Mouse (Mus musculus) erythroblast, embryonic 14.5 days (primary cell): ENCODE measurements at regions not wholly inside any gene's neighbourhood (a gene's known extent, or its start where the extent isn't known, plus 50 kb on each side); places are given as distances from the start of the nearest gene placed in this dataset.

Source experiments
- H3K27me3 ChIP-seq: 2 replicates; pipeline ENCODE4 v1.6.1; 2012; ENCODE audit warnings: inconsistent platforms; ENCODE audit not compliant: control insufficient read depth
- H3K36me3 ChIP-seq: 2 replicates; pipeline ENCODE4 v1.6.1; 2012; ENCODE audit warnings: mild to moderate bottlenecking, inconsistent platforms; ENCODE audit not compliant: control insufficient read depth
- H3K4me1 ChIP-seq: 2 replicates; pipeline ENCODE4 v1.6.1; 2012; ENCODE audit warnings: inconsistent platforms; ENCODE audit not compliant: control insufficient read depth
- H3K4me3 ChIP-seq: replicated peaks from 2 replicates; pipeline ENCODE3; 2012; ENCODE audit warnings: moderate library complexity, mild to moderate bottlenecking, inconsistent platforms
- H3K9me3 ChIP-seq: 2 replicates; pipeline ENCODE4 v1.6.1; 2012; ENCODE audit warnings: low read length, inconsistent platforms, mixed read lengths; ENCODE audit not compliant: control insufficient read depth
- GATA1 ChIP-seq: IDR thresholded peaks from 2 replicates; pipeline ENCODE4 v1.6.1; 2012; ENCODE audit warnings: low read length, inconsistent platforms, mixed read lengths
- TAL1 ChIP-seq: IDR thresholded peaks from 3 replicates; pipeline ENCODE4 v1.6.1; 2012; ENCODE audit warnings: low read length, inconsistent platforms, mixed read lengths

DNA sequence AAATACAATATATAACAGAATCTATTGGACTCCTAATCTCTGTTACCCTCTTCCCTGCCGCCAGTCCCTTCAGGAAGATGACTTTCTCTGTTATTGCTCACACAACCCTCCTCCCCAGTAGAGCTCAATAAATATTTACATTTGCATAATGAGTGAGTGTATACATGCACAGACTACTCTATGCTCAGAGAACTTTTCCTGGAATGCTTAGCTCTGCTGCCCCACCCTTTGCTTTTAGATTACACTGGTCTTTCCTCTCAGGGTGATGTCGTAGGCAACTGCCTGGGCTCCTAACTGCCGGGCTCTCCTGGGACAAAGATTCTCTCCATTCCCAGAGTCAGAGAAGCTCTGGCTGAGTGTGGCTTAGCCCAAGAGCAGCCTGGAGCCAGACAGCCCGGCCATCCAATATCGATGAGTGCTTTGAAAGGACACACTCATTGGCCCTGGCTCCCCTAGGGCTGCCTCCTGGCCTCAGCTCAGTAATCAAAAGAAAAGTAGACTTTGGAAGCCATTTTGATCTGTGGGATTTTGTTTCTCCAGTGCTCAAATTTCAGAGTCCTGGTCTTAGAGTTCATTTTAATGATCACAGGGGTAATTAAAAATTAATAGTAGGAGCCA lies 109.2 kb upstream of the Cdh4 start:
- no peak for TF ChIP-seq GATA1
- no peak for TF ChIP-seq TAL1
- H3K9me3 ChIP-seq = peaks cover 61% of the 10 kb centered on the region
- H3K27me3 ChIP-seq = no peaks in the 10 kb centered on the region
- H3K4me3 ChIP-seq = no peak overlapping the region
- H3K36me3 ChIP-seq = no peaks in the 10 kb centered on the region
- H3K4me1 ChIP-seq = no peaks in the 10 kb centered on the region

DNA sequence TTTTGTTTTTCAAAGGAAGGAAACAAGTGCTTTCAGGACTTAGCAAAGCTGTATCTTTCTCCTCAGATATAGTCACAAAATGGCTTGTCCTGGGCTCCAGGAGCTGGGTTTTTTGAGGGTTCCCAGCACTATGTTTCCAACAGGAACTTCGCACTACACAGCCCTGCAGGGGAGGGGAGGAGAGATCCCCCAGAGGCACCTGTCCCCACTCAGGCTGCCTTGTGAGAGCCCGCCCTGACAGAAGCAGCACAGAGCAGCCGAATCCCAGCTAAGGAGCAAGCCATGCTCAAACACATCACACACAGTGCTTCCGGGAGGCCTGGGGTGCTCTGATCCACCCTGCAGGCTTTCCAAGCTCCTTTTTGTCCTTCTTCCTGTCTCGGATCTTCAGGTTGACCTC lies 108.6 kb upstream of the Cdh4 start:
- Histone ChIP-seq H3K9me3 (peaks cover 62% of the 10 kb centered on the region), H3K27me3 (no peaks in the 10 kb centered on the region), H3K4me3 (no peak overlapping the region), H3K4me1 (no peaks in the 10 kb centered on the region), H3K36me3 (no peaks in the 10 kb centered on the region)
- TF ChIP-seq GATA1 (no peak), TAL1 (no peak)

DNA sequence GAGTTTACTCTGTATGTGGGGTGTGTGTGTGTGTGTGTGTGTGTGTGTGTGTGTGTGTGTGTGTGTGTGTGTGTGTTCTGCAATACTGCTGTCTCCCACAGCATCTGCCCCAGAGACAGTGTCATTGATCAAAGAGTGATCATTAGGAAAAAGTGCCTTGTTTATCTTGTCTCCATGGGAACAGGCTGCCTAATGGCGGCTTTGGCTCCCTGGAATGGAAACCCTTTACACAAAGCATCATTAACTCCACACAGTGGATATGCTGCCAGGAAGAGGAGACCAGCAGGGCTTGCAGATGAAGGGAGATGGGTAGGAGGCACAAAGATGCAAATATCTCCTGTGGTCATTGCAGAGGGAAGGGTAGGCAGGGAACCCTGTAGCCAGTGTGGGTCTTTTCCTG lies 106.0 kb upstream of the Cdh4 start:
- no peaks in the 10 kb centered on the region for H3K36me3 ChIP-seq
- peaks cover 70% of the 10 kb centered on the region for H3K9me3 ChIP-seq
- H3K4me3 ChIP-seq = no peak overlapping the region
- no peaks in the 10 kb centered on the region for H3K4me1 ChIP-seq
- no peak for TF ChIP-seq TAL1
- TF ChIP-seq GATA1 = no peak
- H3K27me3 ChIP-seq = no peaks in the 10 kb centered on the region

DNA sequence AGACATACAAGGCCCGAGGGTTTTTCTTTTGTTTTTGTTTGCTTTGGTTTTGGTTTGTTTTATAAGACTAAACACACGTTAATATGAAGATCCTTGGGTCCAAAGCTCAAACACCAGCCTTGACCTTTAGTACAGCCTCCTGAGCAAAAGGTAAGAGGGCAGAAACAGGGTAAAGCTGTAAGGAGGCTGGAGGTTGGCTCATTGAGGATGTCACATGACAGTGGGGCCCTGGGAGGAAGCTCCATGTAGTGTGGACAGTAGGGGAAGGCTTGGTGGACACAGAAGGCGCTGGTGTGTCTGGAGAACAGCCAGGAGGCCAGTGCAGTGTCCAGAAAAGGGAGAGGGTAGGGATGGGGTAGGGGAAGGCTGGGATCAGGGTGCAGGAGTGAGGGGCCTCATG lies 89.6 kb upstream of the Cdh4 start:
- TF ChIP-seq GATA1 (no peak), TAL1 (no peak)
- Histone ChIP-seq H3K4me3 (no peak overlapping the region), H3K4me1 (no peaks in the 10 kb centered on the region), H3K27me3 (no peaks in the 10 kb centered on the region), H3K36me3 (no peaks in the 10 kb centered on the region), H3K9me3 (peaks cover 50% of the 10 kb centered on the region)

DNA sequence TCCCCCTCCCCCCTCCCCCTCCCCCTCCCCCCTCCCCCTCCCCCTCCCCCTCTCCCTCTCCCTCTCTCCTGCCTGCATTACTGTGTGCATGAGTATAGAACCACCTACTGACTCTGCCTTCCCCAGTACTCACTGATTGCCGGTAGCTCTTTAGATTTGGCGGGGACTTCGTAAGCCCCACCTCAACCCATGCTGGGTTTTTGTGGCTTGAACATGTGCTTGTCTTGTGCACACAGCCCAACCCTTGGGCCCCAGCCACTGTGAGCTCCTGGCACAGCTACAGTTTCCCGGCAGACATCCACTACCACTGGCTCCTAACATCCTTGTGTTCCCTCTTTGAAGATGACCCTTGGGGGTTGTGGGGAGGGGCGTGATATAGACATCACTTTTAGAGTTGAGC lies 87.4 kb upstream of the Cdh4 start:
- Histone ChIP-seq H3K27me3 (no peaks in the 10 kb centered on the region), H3K4me1 (no peaks in the 10 kb centered on the region), H3K4me3 (no peak overlapping the region), H3K36me3 (no peaks in the 10 kb centered on the region), H3K9me3 (peaks cover 54% of the 10 kb centered on the region)
- TF ChIP-seq TAL1 (no peak), GATA1 (no peak)

DNA sequence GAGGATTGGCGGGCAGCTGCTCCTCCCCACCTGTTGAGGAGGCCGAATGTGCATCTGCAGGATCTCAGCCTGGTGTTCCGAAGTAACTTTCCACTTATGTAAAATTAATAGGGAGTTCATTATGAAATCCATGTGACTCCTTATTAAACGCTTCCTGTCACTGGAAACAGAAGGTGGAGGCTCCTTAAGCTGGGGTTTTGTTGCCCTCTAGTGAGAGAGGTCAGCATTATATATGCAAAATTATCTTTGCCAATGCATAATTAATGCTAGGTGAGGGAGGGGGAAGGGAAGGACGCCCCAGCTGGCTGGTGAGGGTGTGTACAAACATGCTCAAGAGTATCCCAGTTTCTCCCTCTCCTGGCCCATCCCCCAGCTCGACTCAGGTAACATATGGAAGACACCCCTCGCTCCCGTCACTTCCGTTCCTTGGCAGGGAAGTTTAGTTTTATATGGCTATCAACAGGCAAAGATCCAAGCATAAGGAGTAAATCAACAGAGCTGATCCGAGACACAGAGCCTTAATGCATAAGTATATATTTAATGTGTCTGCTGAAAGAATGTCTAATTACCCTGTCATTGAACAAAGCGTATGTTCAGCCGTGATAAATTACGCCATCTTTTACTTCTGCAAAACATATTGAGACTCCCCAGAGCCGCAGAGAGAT lies 71.2 kb upstream of the Cdh4 start:
- H3K9me3 ChIP-seq = peaks cover 82% of the 10 kb centered on the region
- no peak overlapping the region for H3K4me3 ChIP-seq
- TF ChIP-seq GATA1 (no peak), TAL1 (no peak)
- H3K27me3 ChIP-seq = no peaks in the 10 kb centered on the region; the same call in 1 of the 2 replicates
- H3K4me1 ChIP-seq = no peaks in the 10 kb centered on the region
- no peaks in the 10 kb centered on the region for H3K36me3 ChIP-seq

DNA sequence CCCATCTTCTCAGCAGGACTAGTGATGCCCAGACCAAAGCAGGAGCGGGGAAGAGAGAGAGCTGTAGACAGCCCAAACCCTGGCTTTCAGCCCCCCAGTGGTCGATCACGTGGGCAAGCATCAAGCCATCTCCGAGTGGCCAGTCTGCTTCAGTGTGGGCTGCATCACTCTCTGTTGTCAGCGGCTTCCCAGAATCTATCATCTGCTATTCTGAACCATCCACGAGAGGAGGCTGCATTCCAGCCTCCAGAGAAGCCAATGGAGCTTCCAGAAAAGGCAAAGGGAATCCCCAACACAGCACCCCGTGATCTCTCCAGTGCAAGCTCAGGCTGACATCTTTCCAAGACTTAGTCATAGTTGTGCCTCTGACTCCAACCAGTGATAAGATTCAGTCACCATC lies 70.7 kb upstream of the Cdh4 start:
- no peak for TF ChIP-seq GATA1
- no peak for TF ChIP-seq TAL1
- Histone ChIP-seq H3K4me3 (no peak overlapping the region), H3K27me3 (no peaks in the 10 kb centered on the region; the same call in 1 of the 2 replicates), H3K9me3 (peaks cover 81% of the 10 kb centered on the region), H3K4me1 (no peaks in the 10 kb centered on the region), H3K36me3 (no peaks in the 10 kb centered on the region)

DNA sequence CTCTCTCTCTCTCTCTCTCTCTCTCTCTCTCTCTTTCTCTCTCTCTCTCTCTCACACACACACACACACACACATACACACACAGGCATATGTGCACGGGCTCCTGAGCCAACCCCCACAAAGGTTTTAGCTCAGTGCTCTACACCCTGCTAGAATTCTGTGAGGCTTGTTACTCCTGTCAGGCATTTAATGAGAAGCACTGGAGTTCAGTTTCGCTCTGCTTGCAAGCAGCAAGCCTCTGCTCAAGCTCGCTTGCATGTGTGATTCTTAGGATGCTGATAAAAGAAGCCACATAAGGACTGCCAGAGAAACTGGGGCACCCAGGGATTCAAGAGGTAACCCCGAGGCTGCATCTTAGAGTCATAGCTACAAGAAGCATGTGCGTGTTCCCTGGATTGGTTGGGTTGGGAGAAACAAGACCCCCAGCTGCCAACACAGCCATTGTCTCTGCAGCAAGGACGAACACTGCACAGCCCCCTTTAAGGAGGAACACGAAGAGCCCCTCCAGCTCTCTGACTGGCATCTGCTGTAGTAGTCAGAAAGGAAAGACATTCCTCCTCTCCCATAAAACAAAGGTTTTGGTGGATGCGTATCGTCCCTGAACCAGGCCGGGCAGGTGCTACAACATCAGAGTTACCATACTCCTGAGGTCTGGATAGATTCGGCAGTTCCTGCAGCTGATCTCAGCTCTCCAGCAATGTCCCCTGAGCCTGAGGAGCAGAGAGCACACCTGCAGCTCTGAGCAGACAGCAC lies 62.4 kb upstream of the Cdh4 start:
- TF ChIP-seq TAL1 (no peak), GATA1 (no peak)
- H3K36me3 ChIP-seq = no peaks in the 10 kb centered on the region
- no peaks in the 10 kb centered on the region for H3K27me3 ChIP-seq
- no peaks in the 10 kb centered on the region for H3K4me1 ChIP-seq
- H3K4me3 ChIP-seq = no peak overlapping the region
- peaks cover 83% of the 10 kb centered on the region for H3K9me3 ChIP-seq

DNA sequence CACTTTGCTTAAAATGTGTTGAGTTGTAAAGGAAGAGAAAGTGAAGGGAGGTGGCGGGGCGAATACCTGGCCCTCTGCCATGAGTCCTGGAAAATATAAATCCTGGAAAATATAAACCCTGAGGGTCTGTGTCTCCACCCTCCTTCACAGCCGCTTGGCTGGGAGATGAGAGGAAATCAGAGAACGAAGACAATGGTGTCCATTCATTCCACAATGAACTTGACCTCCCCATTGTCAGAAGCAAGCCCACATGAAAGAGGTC lies 61.9 kb upstream of the Cdh4 start:
- H3K4me3 ChIP-seq = no peak overlapping the region
- no peaks in the 10 kb centered on the region for H3K36me3 ChIP-seq
- peaks cover 83% of the 10 kb centered on the region for H3K9me3 ChIP-seq
- no peaks in the 10 kb centered on the region for H3K27me3 ChIP-seq
- TF ChIP-seq TAL1 (no peak), GATA1 (no peak)
- no peaks in the 10 kb centered on the region for H3K4me1 ChIP-seq

DNA sequence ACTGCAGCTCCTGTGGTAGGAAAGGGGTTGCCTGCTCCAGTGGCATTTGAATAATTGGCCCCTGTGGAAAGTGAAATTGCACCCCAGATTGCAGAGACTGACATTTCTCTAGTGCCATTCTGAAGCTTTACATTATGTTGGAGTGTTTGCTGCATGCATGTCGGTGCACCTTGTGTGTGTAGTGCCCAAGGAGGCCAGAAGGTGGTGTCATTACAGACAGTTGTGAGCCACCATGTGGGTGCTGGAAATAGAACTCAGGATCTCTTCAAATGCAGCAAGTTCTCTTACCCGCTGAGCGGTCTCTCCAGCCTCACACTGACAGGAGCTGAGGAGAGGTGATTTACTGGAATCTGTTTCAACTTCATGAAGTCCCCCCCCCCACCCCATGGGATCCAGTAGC lies 60.3 kb upstream of the Cdh4 start:
- peaks cover 84% of the 10 kb centered on the region for H3K9me3 ChIP-seq

More for the DNA sequence above, 60.3 kb upstream of the Cdh4 start:
- no peak overlapping the region for H3K4me3 ChIP-seq
- H3K27me3 ChIP-seq = no peaks in the 10 kb centered on the region
- H3K4me1 ChIP-seq = no peaks in the 10 kb centered on the region
- no peaks in the 10 kb centered on the region for H3K36me3 ChIP-seq
- TF ChIP-seq GATA1 = no peak
- no peak for TF ChIP-seq TAL1
